Mouse (Mus musculus) thymus, postnatal 36 days (tissue): Measurements from ENCODE around the gene Gak.

ENCODE experiments used
- DNase-seq, 2 experiments: peaks; one replicate each; pipeline ENCODE4 v3.0.0; 2022; ENCODE audit warnings: mixed read lengths in 2 of 2

Gene Gak

DNA sequence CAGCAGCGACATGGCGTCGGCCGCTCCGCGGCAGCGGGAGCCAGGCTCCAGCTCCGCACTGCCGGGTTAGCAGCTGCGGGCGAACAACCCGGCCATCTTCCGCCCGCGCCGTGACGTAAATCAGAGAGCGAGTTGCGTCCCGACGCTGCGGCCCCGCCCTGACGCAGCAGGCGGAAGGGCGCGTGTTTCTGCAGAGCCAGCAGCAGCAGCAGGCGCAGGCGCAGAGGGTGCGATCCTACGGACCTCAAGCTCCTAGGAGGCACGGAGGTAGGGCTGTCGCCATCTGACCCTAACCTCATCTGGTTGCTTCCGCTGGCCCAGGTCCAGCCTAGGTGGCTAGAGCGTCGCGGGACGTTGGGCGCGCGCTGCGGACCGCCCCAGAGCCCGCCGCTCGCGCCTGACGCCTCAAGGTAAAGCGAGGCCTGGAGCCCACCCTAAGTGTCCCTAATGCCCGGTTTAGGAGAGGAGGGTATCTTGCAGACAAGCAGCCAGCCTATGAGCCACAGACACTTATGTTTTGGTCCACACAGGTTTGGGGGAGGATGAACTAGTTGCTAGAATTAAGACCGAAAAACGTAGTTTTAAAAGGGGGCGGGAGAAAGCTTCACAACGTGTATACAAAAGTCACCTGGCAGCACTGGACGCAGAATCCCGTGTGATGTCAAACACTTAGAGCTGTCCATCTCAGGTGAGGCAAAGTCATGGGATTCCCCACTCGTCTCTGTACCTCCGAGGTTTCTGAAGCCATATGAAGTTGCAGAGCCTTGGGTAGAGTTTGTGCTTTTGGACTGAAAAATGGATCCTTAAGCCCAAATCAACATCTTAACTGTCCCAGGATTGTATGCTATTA, at the start of gene Gak, which contains the start of gene Tmem175:
TSS of gene Gak (minus strand) at position 122 of the 850 bp plus-strand sequence.
TSS of gene Tmem175 (plus strand) at position 137 of the 850 bp plus-strand sequence.
- peak; percentile 90 to 94 for DNase-seq

DNA sequence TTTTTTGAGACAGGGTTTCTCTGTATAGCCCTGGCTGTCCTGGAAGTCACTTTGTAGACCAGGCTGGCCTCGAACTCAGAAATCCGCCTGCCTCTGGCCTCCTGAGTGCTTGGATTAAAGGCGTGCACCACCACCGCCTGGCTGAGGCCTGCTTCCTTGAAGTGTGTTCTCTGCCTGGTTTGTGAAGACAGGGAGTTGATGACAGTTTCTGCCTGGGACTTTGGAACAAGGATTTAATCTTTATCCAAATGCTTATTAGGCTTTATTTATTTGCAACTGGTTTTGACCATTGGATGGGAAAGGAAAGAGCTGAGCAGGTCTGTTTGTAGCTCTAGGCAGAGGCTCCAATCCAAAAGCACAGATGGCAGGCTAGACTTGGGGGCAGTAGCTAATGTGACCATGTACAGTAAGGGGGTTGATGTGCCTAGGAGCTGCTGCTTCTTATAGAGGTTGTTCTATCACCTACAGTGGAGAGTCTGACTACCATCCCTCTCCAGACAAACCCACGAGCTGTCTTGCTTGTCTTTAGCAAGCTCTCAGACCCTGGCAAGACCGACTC, 48.8 kb upstream of the Gak start:
- no peak for DNase-seq

DNA sequence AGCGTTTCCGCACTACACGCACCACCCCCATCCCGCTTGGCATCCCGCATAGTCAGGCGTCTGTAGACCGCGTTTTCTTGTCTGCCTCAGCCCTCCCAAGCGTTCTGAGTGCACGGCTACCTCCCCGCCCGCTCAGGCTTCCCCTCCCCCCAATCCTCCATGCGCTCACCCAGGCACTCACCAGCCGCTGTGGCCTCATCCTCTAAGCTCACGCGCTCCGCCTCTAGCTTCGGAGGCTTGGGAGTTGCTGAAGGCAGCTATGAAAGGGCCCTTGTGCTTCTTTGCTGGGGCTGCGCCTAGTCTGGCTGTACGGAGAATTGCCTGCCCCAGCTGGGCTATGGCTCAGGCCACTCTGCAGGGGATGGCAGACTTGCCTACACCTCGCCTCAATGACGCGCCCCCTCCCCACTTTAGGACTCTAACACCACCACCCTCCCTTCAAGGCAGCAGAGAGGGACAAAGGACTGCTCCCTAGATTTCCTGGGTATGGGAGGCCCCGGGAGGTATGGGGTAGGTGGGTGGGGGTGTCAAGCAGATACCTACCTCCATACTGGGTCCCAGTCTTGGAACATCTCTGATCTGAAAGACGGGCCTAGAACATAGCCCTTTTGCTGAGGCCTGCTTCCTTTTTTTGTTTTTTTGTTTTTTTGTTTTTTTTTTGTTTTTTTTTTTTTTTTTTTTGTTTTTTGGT, 48.2 kb upstream of the Gak start:
- no peak for DNase-seq

DNA sequence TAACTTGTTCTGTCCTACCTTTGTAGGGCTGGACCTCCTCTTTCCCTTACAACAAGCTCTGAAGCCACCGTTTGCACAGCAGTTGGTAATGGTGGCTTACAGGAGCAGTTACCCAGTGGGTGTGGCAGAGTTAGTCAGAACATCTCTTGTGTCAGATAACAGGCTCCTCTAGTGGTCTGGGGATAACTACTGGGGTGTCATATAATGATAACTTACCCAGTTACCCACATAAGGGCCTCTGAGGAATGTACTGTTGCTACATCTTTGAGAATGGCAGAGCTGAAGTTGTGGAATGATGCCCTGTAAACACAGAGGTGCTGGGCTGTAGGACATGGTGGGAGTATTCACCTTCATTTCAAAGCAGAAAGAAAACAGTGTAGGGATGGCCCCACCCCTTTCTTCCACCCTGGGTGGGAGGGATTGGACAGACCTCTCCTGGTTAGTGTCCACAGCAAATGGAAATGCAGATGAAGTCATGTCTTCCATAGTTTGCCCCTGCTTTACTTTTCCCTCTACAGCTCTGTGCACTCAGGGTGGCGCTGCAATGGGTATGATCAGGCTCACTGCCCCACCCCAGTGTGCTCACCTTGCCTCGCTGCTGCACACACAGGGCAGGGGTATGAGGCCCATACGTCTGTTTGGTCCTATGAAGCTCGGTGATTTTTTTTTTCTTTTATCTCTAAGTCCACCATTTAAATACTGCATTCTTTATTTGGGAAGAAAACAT, 47.4 kb upstream of the Gak start:
- no peak for DNase-seq

DNA sequence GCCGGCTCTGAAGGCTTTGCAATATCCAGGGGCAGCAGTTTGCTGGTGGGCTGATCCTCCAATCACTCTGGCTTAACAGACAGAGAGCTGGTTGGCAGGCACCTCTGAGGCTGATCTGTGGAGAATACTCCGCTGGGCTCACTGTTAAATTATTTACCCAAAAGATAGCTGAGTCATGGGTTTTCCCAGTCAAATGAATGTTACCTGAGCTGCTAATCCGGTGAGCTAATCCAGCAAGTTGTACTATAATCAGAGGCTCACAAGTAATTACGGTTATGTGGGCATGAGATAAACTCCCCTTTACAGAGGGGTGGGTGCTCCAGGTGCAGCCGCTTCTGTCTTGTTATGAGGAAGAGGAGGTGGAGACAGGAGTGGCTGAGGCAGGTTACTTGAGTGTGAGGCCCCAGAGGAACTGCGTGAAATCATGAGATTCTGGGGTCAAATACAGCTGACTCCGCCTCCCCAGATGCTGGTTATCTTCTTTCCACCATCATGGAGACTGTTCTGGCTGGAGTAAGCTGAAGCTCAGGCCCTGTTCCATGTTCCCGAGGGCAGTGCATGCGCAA, 45.8 kb upstream of the Gak start, which contains the start of gene Slc26a1:
TSS of gene Slc26a1 (minus strand) at position 319 of the 566 bp plus-strand sequence.
- no peak for DNase-seq

DNA sequence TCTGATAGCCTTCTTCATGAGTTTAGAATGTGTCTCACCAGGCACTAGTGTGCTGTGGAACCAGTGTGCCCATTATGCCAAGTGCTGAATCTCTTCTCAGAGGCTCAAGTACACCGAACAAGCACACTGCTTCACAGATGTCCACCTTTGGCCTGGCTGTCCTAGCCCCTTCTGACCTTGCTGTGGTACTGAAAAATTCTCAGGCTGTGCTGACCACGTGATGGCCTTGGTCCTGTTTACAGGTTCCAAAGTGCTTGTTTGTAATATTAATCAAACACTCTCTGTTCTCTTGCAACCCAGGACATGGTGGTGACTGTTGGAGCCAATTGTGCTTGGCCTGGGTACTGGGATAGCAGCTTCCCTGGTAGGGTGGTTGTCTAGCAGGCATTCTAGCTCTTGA, 45.1 kb upstream of the Gak start:
- no peak for DNase-seq

DNA sequence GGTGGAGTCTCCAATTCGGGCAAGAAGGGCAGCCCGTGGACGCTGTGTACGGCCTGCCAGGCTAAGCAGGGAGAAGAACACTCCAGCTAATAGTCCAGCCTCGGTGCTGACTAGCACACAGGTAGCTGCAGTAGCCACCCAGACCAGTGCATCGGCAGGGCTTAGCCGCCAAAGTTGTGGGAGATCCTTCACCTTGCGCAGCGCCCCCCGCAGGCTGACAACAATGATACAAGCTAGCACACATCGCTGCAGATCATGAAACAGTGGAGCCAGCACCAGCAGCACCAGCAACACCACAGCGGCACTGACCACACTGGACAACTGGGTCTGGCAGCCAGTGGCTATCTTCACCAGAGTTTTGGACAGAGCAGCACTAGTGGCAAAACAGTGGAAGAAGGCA, 42.2 kb upstream of the Gak start:
- DNase-seq = no peak

DNA sequence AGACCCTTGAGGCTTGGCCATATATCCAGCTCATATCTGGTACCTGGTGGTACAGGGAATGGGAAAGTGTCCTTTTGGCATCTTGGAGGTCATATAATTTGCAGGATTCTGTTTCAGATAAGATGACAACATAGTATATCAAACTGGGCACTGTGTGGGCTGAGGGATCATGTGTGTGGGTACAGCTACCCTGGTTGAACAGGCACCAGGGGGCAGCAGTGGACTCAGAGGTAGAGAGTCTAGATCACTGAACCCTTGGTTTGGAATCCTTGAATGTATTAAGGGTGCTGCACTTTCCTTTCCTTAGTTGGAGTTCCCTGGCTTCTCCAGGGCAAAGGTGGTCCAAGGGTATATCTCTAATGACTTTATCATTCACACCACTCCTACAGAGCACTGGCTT, 41.2 kb upstream of the Gak start:
- peak; percentile 51 to 54 for DNase-seq

DNA sequence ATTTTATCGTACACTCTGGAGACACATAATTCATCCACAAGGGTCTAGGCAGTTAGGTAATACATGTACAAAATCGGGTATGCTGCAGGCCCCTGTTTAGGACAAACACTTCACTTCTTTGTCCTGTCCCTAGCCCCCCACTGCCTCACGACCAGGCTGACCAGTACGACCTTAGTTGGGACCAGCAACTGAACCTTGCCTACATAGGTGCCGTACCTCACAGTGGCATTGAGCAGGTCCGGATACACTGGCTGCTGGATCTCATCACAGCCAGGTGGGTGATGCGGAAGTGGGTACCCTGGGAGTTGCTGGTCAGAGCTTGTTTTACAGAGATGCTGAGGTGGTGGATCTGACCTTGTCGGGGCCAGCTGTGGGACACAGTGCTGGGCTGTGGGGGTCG, 40.4 kb upstream of the Gak start:
- DNase-seq = no peak

DNA sequence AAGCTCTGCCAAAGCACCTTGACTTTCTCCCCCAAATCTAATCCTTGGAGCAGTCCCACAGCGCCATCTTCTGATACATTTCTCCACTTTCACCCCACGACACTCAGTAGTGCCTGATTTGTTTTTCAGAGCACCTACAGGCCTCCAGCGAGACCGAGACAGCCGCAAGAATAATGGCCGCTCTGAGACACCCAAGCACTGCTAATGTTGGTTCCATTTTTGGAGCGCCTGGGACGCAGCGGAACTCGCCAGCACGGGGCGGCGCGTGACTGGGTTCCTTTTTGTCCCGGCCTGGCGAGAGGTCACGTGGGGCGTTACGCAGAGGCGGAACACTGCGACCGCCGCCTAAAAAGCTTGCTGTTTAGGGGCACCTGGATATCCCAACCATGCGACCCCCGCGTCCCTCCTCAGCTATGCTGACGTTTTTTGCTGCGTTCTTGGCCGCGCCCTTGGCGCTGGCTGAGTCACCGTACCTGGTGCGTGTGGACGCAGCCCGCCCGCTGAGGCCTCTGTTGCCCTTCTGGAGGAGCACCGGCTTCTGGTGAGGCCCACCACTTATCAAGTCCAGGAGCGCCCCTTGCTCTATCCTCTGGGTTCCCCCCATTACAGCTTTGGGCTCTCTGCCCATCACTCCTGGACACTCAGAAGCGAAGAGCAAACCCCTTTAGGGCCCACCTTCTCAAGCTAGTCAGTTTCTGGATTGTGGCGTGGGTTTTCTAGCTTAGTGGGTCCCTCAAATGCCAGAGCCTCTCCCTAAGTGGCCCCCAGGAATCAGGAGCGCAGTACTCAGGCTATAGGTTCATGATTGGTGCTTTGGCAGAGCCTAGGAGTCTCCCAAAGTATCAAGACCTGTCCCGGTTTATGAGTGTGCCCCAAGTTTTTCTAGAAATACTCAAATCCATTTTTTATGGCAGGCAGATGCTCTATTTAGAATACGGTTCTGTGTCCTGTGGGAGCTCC, 39.7 kb upstream of the Gak start, which contains the start of gene Dgkq:
TSS of gene Dgkq (minus strand) at position 696 of the 960 bp plus-strand sequence.
- peak; percentile 84 to 87 for DNase-seq

DNA sequence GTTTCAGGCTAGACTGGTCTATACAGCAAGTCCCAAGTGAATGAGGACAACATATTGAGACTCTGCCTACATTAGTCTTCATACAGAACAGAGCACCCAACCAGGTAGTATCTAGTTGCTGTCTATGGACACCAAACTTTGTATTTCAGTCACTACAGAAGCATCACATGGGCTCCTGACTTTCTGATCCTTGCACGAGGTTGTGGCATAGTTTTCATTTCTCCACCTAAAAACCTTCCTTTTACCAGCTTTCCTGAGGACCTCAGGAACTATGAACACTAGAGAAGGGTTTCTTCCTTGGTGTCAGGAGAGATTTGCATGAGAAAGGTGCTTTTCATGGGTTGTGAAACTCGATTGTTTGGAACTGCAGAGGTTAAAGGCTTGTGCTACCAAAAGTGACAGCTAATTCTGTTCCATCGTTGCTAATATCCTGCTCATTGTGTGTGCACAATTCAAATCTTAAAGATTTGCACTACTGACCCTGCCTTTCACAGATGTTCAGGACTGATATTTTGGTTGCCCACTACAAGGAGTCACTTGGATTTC, 38.9 kb upstream of the Gak start:
- DNase-seq = no peak

DNA sequence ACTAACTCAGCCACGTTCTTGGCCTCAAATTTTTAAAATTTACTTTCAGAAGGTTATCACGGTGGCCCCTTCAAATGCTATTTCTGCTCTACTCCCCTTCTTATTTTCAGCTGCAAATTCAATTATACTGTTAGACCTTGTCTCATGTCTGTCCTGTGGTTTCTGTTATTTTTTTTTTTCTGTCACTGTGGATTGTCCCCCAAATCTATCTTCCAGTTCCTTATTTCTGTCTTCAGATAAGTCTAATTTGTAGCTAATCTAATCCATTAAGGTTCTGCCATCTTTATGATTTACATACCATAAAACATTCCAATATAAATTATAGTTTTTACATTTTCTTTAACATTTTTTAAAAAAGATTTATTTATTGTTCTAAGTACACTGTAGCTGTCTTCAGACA, 37.8 kb upstream of the Gak start:
- DNase-seq = no peak

DNA sequence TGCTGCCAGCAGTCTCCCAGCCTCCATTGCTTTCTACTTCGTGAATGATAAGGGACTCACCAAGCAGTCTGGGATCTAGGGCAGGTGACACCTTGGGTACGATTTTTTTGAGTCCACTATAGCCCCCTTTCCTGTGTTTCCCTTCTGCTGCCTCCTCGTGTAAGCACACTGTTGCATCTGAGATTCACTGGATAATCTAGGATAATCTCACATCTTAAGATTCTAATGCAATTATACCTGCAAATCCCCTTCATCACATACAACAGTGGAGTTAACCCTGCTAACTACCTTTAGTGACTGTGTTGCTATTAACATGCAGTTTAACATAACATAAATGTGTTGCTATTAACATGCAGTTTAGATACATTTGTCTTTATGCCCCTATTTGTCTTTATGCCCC, 35.5 kb upstream of the Gak start:
- no peak for DNase-seq

DNA sequence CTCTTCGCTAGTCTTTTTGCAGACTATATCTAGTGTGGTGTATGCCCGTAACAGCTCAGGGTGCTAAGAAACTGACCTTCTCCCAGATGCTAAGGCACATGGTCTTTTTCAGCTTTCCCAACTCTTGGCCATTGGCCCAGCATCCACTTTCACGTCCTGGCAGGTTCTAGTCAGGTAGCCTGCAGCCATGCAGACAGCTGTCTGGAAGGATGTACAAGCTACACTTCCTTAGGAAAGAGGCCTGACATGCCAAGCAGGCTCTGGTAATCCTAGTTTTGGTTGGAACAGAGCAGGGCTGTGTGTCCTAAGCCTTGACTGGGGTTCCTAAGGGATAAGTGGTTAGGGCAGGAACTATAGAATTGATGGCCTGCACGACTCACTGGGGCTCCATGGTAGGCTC, 33.2 kb upstream of the Gak start:
- DNase-seq = no peak

DNA sequence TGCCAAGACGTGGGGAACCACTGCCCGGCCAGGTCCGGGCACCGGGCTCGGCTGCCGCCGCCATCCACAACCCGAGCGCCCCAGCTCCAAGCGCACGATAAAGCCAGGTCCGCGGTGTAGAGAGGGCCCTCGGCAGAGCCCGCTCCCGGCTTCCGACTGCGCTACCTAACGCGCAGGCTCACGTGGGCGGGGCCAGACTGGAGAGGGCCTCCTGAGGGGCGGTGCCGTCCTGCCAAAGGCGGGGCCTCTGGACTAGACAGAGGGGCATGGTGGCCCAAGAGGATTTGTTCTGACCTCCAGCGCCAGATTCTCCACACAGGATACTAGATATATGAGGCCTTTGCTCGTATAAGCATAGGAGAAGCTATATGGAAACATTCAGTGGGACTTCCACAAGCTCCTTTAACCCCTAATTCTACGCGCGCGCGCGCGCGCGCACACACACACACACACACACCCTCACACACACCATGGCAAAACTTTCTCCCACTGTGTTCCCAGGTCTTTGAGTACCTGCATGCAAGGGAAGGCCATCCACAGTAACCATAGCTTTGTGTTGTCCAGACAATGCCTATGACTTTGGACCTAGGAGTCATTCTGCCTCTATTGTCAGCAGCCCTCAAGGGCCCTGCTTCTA, 31.2 kb upstream of the Gak start:
- DNase-seq = peak; percentile 89 to 90

DNA sequence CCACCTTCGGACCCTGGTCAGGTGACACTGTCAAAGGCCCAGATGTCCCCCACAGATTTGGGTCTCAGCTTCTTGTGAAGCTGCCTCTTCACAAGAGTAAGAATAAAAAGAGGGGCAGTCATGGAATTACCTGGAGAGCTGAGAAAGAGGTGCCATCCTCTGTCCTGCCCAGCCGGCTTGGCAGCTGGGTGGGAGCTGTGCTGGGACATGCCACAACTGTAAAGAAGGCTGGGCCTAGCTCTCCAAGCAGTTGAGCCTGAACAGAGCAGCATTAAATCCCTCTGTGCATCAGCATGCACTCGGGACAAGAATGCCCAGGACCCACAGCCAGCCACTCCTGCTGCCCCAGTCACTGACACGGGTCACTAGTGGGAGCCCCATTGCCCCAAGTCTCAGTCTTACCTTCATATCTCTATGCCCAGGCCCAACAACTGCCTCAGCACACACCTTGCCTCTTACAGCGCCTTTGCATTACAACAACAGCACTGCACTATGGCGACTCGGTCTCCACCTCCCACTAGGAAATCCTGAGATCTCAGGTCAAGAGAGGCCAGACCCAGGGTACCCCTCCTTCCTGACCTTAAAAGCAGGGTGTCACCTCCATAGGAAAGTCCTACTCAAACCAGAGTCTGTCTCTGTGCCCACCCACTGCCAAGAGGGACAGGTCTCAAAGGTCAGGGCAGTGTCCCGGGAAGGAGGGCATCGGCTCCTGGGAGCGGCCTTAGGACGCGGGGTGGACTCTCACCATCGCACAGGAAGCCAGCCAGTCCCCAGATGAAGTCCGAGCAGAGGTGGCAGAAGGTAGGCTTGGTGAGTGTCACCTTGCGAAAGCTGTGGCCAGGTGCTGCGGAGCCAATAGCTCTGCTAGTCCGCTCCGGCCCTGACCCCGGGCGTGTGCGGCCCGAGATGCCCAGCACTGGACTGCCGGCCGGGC, 30.4 kb upstream of the Gak start, which contains the start of gene Idua:
TSS of gene Idua (plus strand) at position 634 of the 934 bp plus-strand sequence.
- DNase-seq = peak in 1 of 2 experiments; percentile 18

DNA sequence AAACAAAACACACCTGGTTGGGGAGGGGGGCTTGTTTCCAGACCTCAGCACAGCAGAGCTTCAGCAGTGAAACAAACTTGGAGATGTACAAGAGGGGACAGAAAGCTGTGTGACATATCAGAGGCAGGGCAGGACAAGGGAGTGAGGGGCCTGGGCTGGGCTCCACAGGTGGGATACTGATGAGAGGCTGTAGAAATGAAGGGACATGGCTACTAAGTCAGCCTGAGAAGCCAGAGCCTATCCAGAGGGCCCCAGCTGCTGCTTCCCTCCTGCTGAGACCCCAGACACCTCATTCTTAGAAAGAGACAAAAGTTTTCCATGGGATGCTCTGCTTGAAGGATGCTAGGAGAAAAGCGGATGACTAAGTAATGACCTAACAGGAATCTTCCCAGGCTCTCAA, 29.1 kb upstream of the Gak start:
- no peak for DNase-seq

DNA sequence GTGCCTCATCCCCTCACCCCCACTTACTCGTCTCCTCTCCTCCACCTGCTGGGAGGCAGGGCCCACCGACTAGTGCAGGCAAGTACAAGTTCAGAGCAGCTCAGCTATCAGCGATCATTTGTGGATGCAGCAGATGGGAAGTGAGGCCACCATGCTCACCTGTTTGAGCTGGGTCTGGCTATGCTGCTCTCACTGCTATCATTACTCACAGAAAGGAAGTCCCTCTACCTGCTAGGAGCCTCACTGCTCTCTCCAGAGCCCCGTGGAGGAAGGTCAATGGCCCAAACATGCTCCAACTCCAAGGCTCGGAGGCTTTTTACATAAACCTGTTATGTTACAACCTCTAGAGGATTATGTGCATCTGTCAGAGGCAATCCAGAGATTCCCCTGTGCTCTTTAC, 27.9 kb upstream of the Gak start:
- no peak for DNase-seq
